Mouse (Mus musculus): ENCODE results near the gene Decr2. TPM values are rescaled to one million over a fixed set of nuclear protein-coding genes. Genes with fewer than 3 reads are reported as not detected.
"Not testable (repeated sequence)": the region's sequence is repeated elsewhere in the genome, so short reads cannot be mapped to it uniquely, and the experiment has no call there.

The Decr2 gene
- total RNA-seq, 4 experiments from 2014 or later = 27.6 to 31.2 (median 29.7) TPM

GRCm38 (mm10) chr17:26064916-26065315, 25.2 kb downstream of the Decr2 start:
- no peak for DNase-seq (ENCODE audit: low spot score in 2 of 2)

GRCm38 (mm10) chr17:26057787-26058567, 32.2 kb downstream of the Decr2 start:
- DNase-seq (ENCODE audit: low spot score in 2 of 2) = no peak

GRCm38 (mm10) chr17:26057278-26057677, 32.9 kb downstream of the Decr2 start:
- DNase-seq (ENCODE audit: low spot score in 2 of 2) = peak in 1 of 2 experiments; percentile 37

GRCm38 (mm10) chr17:26055164-26055563, 35.0 kb downstream of the Decr2 start:
- DNase-seq (ENCODE audit: low spot score in 2 of 2) = no peak

- no peak for DNase-seq (ENCODE audit: low spot score in 2 of 2)
Measured at GRCm38 (mm10) chr17:26054133-26054845, 35.8 kb downstream of the Decr2 start.

- DNase-seq (ENCODE audit: low spot score in 2 of 2) = no peak
Measured at GRCm38 (mm10) chr17:26052706-26053105, 37.4 kb downstream of the Decr2 start.

GRCm38 (mm10) chr17:26052074-26052473, 38.1 kb downstream of the Decr2 start:
- no peak for DNase-seq (ENCODE audit: low spot score in 2 of 2)

GRCm38 (mm10) chr17:26048118-26048517, 42.0 kb downstream of the Decr2 start:
- no peak for DNase-seq (ENCODE audit: low spot score in 2 of 2)

GRCm38 (mm10) chr17:26046253-26046997, 43.7 kb downstream of the Decr2 start:
- peak in 1 of 2 experiments; percentile 51 for DNase-seq (ENCODE audit: low spot score in 2 of 2)

- DNase-seq (ENCODE audit: low spot score in 2 of 2) = no peak
Measured at GRCm38 (mm10) chr17:26045285-26045684, 44.9 kb downstream of the Decr2 start.

- peak; percentile 83 to 86 for DNase-seq (ENCODE audit: low spot score in 2 of 2)
Measured at GRCm38 (mm10) chr17:26043249-26043636, 46.9 kb downstream of the Decr2 start.

GRCm38 (mm10) chr17:26042599-26043248, 47.4 kb downstream of the Decr2 start:
- DNase-seq (ENCODE audit: low spot score in 2 of 2) = no peak

- DNase-seq (ENCODE audit: low spot score in 2 of 2) = no peak
Measured at GRCm38 (mm10) chr17:26041111-26041802, 48.9 kb downstream of the Decr2 start.

GRCm38 (mm10) chr17:26040711-26041110, 49.4 kb downstream of the Decr2 start:
- not testable (repeated sequence) for DNase-seq (ENCODE audit: low spot score in 2 of 2)

GRCm38 (mm10) chr17:26032037-26032436, 58.1 kb downstream of the Decr2 start:
- no peak for DNase-seq (ENCODE audit: low spot score in 2 of 2)

GRCm38 (mm10) chr17:26031583-26031982, 58.6 kb downstream of the Decr2 start:
- DNase-seq (ENCODE audit: low spot score in 2 of 2) = no peak

Other genes with a start within 250 kb of the Decr2 start
- 10 to 100 TPM; 21.4 to 27.6 (median 25.7) TPM for gene Gm20683, start 248.6 kb downstream of the Decr2 start, total RNA-seq (2022)
- gene Rhot2, start 245.5 kb downstream of the Decr2 start, total RNA-seq (2022) = 100 to 1,000 TPM in 1 of 4 experiments, 10 to 100 TPM in 3; 81.2 to 107 (median 93.1) TPM
- gene Wdr90, start 228.8 kb downstream of the Decr2 start, total RNA-seq (2022) = 10 to 100 TPM; 19.0 to 28.8 (median 23.6) TPM
- 10 to 100 TPM; 16.9 to 26.9 (median 21.5) TPM for gene Mcrip2, start 221.6 kb downstream of the Decr2 start, total RNA-seq (2022)
- gene Mettl26, start 215.3 kb downstream of the Decr2 start, total RNA-seq (2022) = 10 to 100 TPM; 37.5 to 42.2 (median 39.1) TPM
- 1 to 10 TPM; 1.6 to 2.4 (median 1.9) TPM for gene Wfikkn1, start 209.5 kb downstream of the Decr2 start, total RNA-seq (2022)
- gene Rab40c, start 170.6 kb downstream of the Decr2 start, total RNA-seq (2022) = 10 to 100 TPM; 42.0 to 72.9 (median 46.4) TPM
- 100 to 1,000 TPM; 104 to 128 (median 120) TPM for gene Pigq, start 145.4 kb downstream of the Decr2 start, total RNA-seq (2022)
- 1 to 10 TPM in 1 of 4 experiments, under 1 TPM in 2, not detected in 1; 0.16 to 2.8 (median 0.28) TPM for gene Nhlrc4, start 145.4 kb downstream of the Decr2 start, total RNA-seq (2022)
- gene A930017K11Rik, start 137.8 kb downstream of the Decr2 start, total RNA-seq (2022) = 1 to 10 TPM in 1 of 4 experiments, under 1 TPM in 3; 0.77 to 1.2 (median 0.88) TPM
- gene Capn15, start 104.5 kb downstream of the Decr2 start, total RNA-seq (2022) = 10 to 100 TPM; 45.4 to 61.2 (median 53.8) TPM
- gene Rab11fip3, start 20.8 kb downstream of the Decr2 start, total RNA-seq (2022) = 100 to 1,000 TPM in 3 of 4 experiments, 10 to 100 TPM in 1; 96.5 to 113 (median 102) TPM
- gene Nme4, start 5.3 kb upstream of the Decr2 start, total RNA-seq (2022) = 1 to 10 TPM; 5.1 to 6.3 (median 5.4) TPM
- 10 to 100 TPM; 13.8 to 16.2 (median 15.5) TPM for gene Tmem8, start 23.0 kb upstream of the Decr2 start, total RNA-seq (2022)
- gene Mrpl28, start 33.2 kb upstream of the Decr2 start, total RNA-seq (2022) = 10 to 100 TPM; 58.1 to 71.4 (median 62.0) TPM
- 10 to 100 TPM; 26.7 to 31.1 (median 29.5) TPM for gene Axin1, start 48.4 kb upstream of the Decr2 start, total RNA-seq (2022)
- under 1 TPM in 2 of 4 experiments, not detected in 2; 0.32 to 0.54 TPM for gene Pdia2, start 108.8 kb upstream of the Decr2 start, total RNA-seq (2022)
- 10 to 100 TPM; 45.4 to 61.8 (median 55.1) TPM for gene Rgs11, start 112.6 kb upstream of the Decr2 start, total RNA-seq (2022)
- 10 to 100 TPM; 59.6 to 69.7 (median 67.6) TPM for gene Arhgdig, start 117.4 kb upstream of the Decr2 start, total RNA-seq (2022)
- 10 to 100 TPM; 19.4 to 25.6 (median 21.6) TPM for gene Fam234a, start 153.9 kb upstream of the Decr2 start, total RNA-seq (2022)
- gene Luc7l, start 162.6 kb upstream of the Decr2 start, total RNA-seq (2022) = 10 to 100 TPM; 70.6 to 97.4 (median 89.0) TPM